Mouse (Mus musculus) liver, embryonic 11.5 days (tissue): ENCODE results near the gene Pgp. TPM values are rescaled to one million over a fixed set of nuclear protein-coding genes. Genes with fewer than 3 reads are reported as not detected.

Experiments
- ATAC-seq: fragments of 200-750 bp; cut with Nextera tagmentation; replicated peaks from 2 replicates; pipeline ENCODE4 v1.8.0; 2017; ENCODE audit warnings: moderate number of reproducible peaks, mild to moderate bottlenecking, moderate TSS enrichment, moderate library complexity; ENCODE audit not compliant: low FRiP score
- DNase-seq: peaks from one replicate; pipeline ENCODE4 v3.0.0-alpha.2; 2017; ENCODE audit warnings: low spot score
- H3K27ac ChIP-seq: fragments of 300-500 bp; sonication (generic); 2 replicates; pipeline ENCODE4 v1.5.1; 2014; ENCODE audit warnings: mild to moderate bottlenecking, low read depth, low read length, control low read depth
- H3K27me3 ChIP-seq: fragments of 300-500 bp; sonication (generic); replicated peaks from 2 replicates; pipeline ENCODE4 v1.6.1; 2014; ENCODE audit warnings: low read length, mixed read lengths; ENCODE audit not compliant: control insufficient read depth, insufficient read depth
- H3K36me3 ChIP-seq: fragments of 300-500 bp; sonication (generic); 2 replicates; pipeline ENCODE4 v1.6.1; 2014; ENCODE audit warnings: mild to moderate bottlenecking, low read length, moderate library complexity, mixed read lengths; ENCODE audit not compliant: control insufficient read depth, insufficient read depth
- H3K4me1 ChIP-seq: fragments of 300-500 bp; sonication (generic); replicated peaks from 2 replicates; pipeline ENCODE4 v1.6.1; 2014; ENCODE audit warnings: low read length, mixed read lengths; ENCODE audit not compliant: control insufficient read depth, insufficient read depth
- H3K4me2 ChIP-seq: fragments of 300-500 bp; sonication (generic); 2 replicates; pipeline ENCODE4 v1.6.1; 2014; ENCODE audit warnings: mild to moderate bottlenecking, control low read depth, moderate library complexity
- H3K4me3 ChIP-seq: fragments of 300-500 bp; sonication (generic); 2 replicates; pipeline ENCODE4 v1.5.1; 2014; ENCODE audit warnings: low read depth, low read length, control low read depth
- H3K9ac ChIP-seq: fragments of 300-500 bp; sonication (generic); 2 replicates; pipeline ENCODE4 v1.6.1; 2014; ENCODE audit warnings: low read depth, low read length, control low read depth
- H3K9me3 ChIP-seq: fragments of 300-500 bp; sonication (generic); 2 replicates; pipeline ENCODE4 v1.6.1; 2016; ENCODE audit warnings: low read length, inconsistent platforms, mixed read lengths; ENCODE audit not compliant: control insufficient read depth
- WGBS: fragments of 180-500 bp; shearing (Covaris S2); extraction: QIAGEN DNeasy Blood & Tissue Kit; methylation state at CpG from one replicate; pipeline ENCODE4 v1.1.7; 2014; 5-methylcytosine and 5-hydroxymethylcytosine counted together
- polyA plus RNA-seq: library from polyadenylated mRNA; unstranded; fragments of >200 nt; fragmentation: Nextera tagmentation; extraction: Ambion mirVana; gene quantifications from 2 replicates; pipeline ENCODE4 v1.2.1, GENCODE M21; 2014

Gene Pgp
- polyA plus RNA-seq, 1 experiment from 2014 or later = 119 TPM

GRCm38 (mm10) chr17:24469336-24469909 is 769 bp upstream of the Pgp start:
- Histone ChIP-seq H3K27ac (peak overlapping the region; percentile 95), H3K4me1 (peaks cover 16% of the 10 kb centered on the region), H3K36me3 (peaks cover 11% of the 10 kb centered on the region; the same call in 1 of the 2 replicates), H3K27me3 (no peaks in the 10 kb centered on the region), H3K4me2 (peak overlapping the region; percentile 98), H3K4me3 (peak overlapping the region; percentile 89), H3K9ac (peak overlapping the region; percentile 99), H3K9me3 (no peaks in the 10 kb centered on the region)
- no peak for ATAC-seq
- DNase-seq = no peak
- 15% methylated on average over 7 of the region's 7 CpGs for WGBS

- peaks cover 15% of the 10 kb centered on the region; the same call in 1 of the 2 replicates for H3K36me3 ChIP-seq
- H3K4me1 ChIP-seq = peaks cover 16% of the 10 kb centered on the region
- H3K9me3 ChIP-seq = no peaks in the 10 kb centered on the region
- H3K4me3 ChIP-seq = peak overlapping the region; percentile 89
- ATAC-seq (peak; percentile 44), DNase-seq (peak; percentile 64)
- peak overlapping the region; percentile 98 for H3K4me2 ChIP-seq
- no peaks in the 10 kb centered on the region for H3K27me3 ChIP-seq
- H3K9ac ChIP-seq = peak overlapping the region; percentile 99
- WGBS = under 1% methylated on average over 68 of the region's 68 CpGs
- H3K27ac ChIP-seq = peak overlapping the region; percentile 95
Measured at GRCm38 (mm10) chr17:24470701-24471527, 722 bp downstream of the Pgp start.

- H3K9ac ChIP-seq = peak overlapping the region; percentile 99
- H3K4me2 ChIP-seq = peak overlapping the region; percentile 98
- peak overlapping the region; percentile 89 for H3K4me3 ChIP-seq
- H3K4me1 ChIP-seq = peaks cover 16% of the 10 kb centered on the region
- no peaks in the 10 kb centered on the region for H3K27me3 ChIP-seq
- DNase-seq = no peak
- 88% methylated on average over 4 of the region's 4 CpGs for WGBS
- H3K27ac ChIP-seq = peak overlapping the region; percentile 28; the same call in 1 of the 2 replicates
- no peak for ATAC-seq
- H3K36me3 ChIP-seq = peaks cover 24% of the 10 kb centered on the region
- no peaks in the 10 kb centered on the region for H3K9me3 ChIP-seq
Measured at GRCm38 (mm10) chr17:24472512-24472911, 2.3 kb downstream of the Pgp start.

- Histone ChIP-seq H3K27ac (peak within 1 kb of the TSS; percentile 28; the same call in 1 of the 2 replicates), H3K9me3 (no peaks in the 10 kb centered on the region), H3K4me2 (peak within 1 kb of the TSS; percentile 98), H3K36me3 (peaks cover 24% of the 10 kb centered on the region), H3K4me3 (peak within 1 kb of the TSS; percentile 89), H3K9ac (peak within 1 kb of the TSS; percentile 99; the same call in 1 of the 2 replicates), H3K27me3 (no peaks in the 10 kb centered on the region), H3K4me1 (peaks cover 26% of the 10 kb centered on the region)
- DNase-seq (no peak), ATAC-seq (no peak)
- 79% methylated on average over 6 of the region's 6 CpGs for WGBS
Measured at GRCm38 (mm10) chr17:24473612-24474275, 3.6 kb downstream of the Pgp start, which contains the start of gene Bricd5. Gene Bricd5 (plus strand): TSS chr17:24473884.

- DNase-seq (no peak), ATAC-seq (no peak)
- WGBS = 78% methylated on average over 5 of the region's 5 CpGs
- Histone ChIP-seq H3K9ac (no peak overlapping the region), H3K4me2 (no peak overlapping the region), H3K36me3 (peaks cover 24% of the 10 kb centered on the region), H3K4me1 (peaks cover 26% of the 10 kb centered on the region), H3K4me3 (no peak overlapping the region), H3K9me3 (no peaks in the 10 kb centered on the region), H3K27ac (no peak overlapping the region), H3K27me3 (no peaks in the 10 kb centered on the region)
Measured at GRCm38 (mm10) chr17:24474557-24474956, 4.4 kb downstream of the Pgp start.

- WGBS = 91% methylated on average over 6 of the region's 6 CpGs
- Histone ChIP-seq H3K27me3 (no peaks in the 10 kb centered on the region), H3K4me1 (peaks cover 29% of the 10 kb centered on the region), H3K4me3 (no peak overlapping the region), H3K9me3 (no peaks in the 10 kb centered on the region), H3K27ac (no peak overlapping the region), H3K36me3 (peaks cover 24% of the 10 kb centered on the region), H3K9ac (no peak overlapping the region), H3K4me2 (no peak overlapping the region)
- DNase-seq = no peak
- no peak for ATAC-seq
Measured at GRCm38 (mm10) chr17:24475586-24475985, 5.4 kb downstream of the Pgp start.

GRCm38 (mm10) chr17:24476022-24476776 is 6.0 kb downstream of the Pgp start:
- ATAC-seq (no peak), DNase-seq (no peak)
- no peaks in the 10 kb centered on the region for H3K9me3 ChIP-seq
- H3K27ac ChIP-seq = no peak overlapping the region
- H3K4me3 ChIP-seq = no peak overlapping the region
- no peaks in the 10 kb centered on the region for H3K27me3 ChIP-seq
- no peak overlapping the region for H3K9ac ChIP-seq
- peaks cover 24% of the 10 kb centered on the region for H3K36me3 ChIP-seq
- 90% methylated on average over 10 of the region's 10 CpGs for WGBS
- H3K4me1 ChIP-seq = peaks cover 29% of the 10 kb centered on the region
- no peak overlapping the region for H3K4me2 ChIP-seq
